9 mouse cellular contexts compared by ENCODE assay signal in the genomic region with DNA sequence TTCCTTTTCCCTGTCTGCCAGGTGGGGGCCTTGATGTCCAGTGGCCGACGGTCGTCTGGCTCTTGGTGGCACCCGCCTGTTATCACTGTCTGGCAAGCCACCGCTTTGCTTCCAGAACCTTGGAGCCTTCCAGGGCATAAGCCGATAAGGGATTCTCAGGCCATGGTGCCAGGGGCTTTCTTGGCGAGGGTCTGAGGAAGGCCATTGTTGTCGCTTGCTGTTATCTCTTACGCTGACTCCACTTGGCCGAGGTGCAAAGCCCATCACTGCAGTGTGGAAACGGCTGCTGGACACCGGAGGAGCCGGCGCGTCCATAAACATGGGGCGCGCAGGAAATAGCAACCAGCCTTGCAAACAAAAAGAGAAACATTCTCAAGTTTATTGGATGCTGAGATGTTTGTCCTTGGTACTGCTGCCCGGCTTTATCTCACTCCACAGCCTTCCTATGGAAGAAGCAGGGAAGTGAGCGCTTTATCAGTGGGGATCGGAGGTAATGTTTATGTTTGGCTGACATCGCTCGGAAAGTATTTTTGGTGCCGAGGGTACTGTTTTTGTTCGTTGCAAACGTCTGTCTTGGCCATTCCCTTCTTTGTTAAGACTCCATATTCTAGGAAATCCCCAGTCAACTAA. TPM values are rescaled to one million over a fixed set of nuclear protein-coding genes. Genes with fewer than 3 reads are reported as not detected.
DNase-seq lines count a peak whose midpoint lies in the region; ATAC-seq and TF ChIP-seq lines count a peak whose summit lies in the region.
"Had no signal": no experiment of that assay in that cellular context is flagged by ENCODE, and none has a peak within 500 bp of the region (broad histone marks: within the 10 kb centered on the region; RNA-seq: fewer than 3 reads in every experiment).

No protein-coding gene starts in this region.

- H3K9ac ChIP-seq in liver, postnatal 0 days (replicated peaks) = no peak overlapping the region
- no peak overlapping the region for H3K9ac ChIP-seq in stomach, postnatal 0 days (ENCODE audit: low read length)

- H3K36me3 ChIP-seq in liver, postnatal 0 days (replicated peaks; ENCODE audit: insufficient read depth, low read length) = no peaks in the 10 kb centered on the region
- H3K36me3 ChIP-seq in stomach, postnatal 0 days (ENCODE audit: control insufficient read depth, insufficient read depth, low read length) = no peaks in the 10 kb centered on the region
- no peaks in the 10 kb centered on the region for H3K36me3 ChIP-seq in midbrain, embryonic 10.5 days

- peak overlapping the region; percentile 24 for H3K4me3 ChIP-seq in liver, postnatal 0 days (ENCODE audit: low read depth, low read length)
- H3K4me3 ChIP-seq in stomach, postnatal 0 days (ENCODE audit: low read depth, low read length) = no peak overlapping the region
- H3K4me3 ChIP-seq in midbrain, embryonic 10.5 days = no peak overlapping the region

- no peak overlapping the region for H3K27ac ChIP-seq in liver, postnatal 0 days (ENCODE audit: low read depth)
- no peak overlapping the region for H3K27ac ChIP-seq in stomach, postnatal 0 days (replicated peaks)
- H3K27ac ChIP-seq in midbrain, embryonic 10.5 days (replicated peaks) = no peak overlapping the region

- peaks cover 7% of the 10 kb centered on the region; the same call in 1 of the 2 replicates for H3K27me3 ChIP-seq in liver, postnatal 0 days (ENCODE audit: insufficient read depth, low read length)
- H3K27me3 ChIP-seq in stomach, postnatal 0 days (ENCODE audit: control insufficient read depth, insufficient read depth, low read length) = no peaks in the 10 kb centered on the region
- no peaks in the 10 kb centered on the region for H3K27me3 ChIP-seq in midbrain, embryonic 10.5 days (ENCODE audit: low read depth, poor library complexity, severe bottlenecking)
- H3K27me3 ChIP-seq: Patski had no signal

- H3K4me1 ChIP-seq in liver, postnatal 0 days (ENCODE audit: insufficient read depth) = peaks cover 4% of the 10 kb centered on the region
- no peaks in the 10 kb centered on the region for H3K4me1 ChIP-seq in stomach, postnatal 0 days (replicated peaks; ENCODE audit: control insufficient read depth, insufficient read depth)
- H3K4me1 ChIP-seq in midbrain, embryonic 10.5 days = no peaks in the 10 kb centered on the region

- ATAC-seq in liver, postnatal 0 days = peak; percentile 30; the same call in 1 of the 2 replicates
- no peak for ATAC-seq in stomach, postnatal 0 days (ENCODE audit: low FRiP score, low TSS enrichment)
- ATAC-seq: Patski had no signal

- peak overlapping the region; percentile 59 for H3K4me2 ChIP-seq in liver, postnatal 0 days (ENCODE audit: low read depth, low read length)
- 0 out of 2 replicates have a peak overlapping the region, but pooled peaks have one; percentile 2 for H3K4me2 ChIP-seq in stomach, postnatal 0 days (replicated peaks; ENCODE audit: low read depth)

- TF ChIP-seq CTCF in liver, postnatal 0 days (IDR thresholded peaks at IDR 0.05; ENCODE audit: low read depth) = no peak
- TF ChIP-seq CTCF in stomach, postnatal 0 days (IDR thresholded peaks at IDR 0.05; ENCODE audit: low read depth) = no peak

- peak; percentile 21 for DNase-seq in adrenal gland, adult 2 months
- DNase-seq in adrenal gland, postnatal 4 days (ENCODE audit: low spot score in 2 of 2) = no peak
- DNase-seq in testis, postnatal 14 days (ENCODE audit: low spot score) = peak; percentile 22
- no peak for DNase-seq in testis, postnatal 10 days (ENCODE audit: low spot score)
- peak; percentile 19 for DNase-seq in liver, postnatal 0 days
- DNase-seq in stomach, postnatal 0 days (ENCODE audit: low spot score) = no peak
- no peak for DNase-seq in urinary bladder, postnatal 14 days (ENCODE audit: low spot score)
- DNase-seq in midbrain, embryonic 10.5 days (ENCODE audit: low spot score) = no peak

- no peak for TF ChIP-seq EP300 in liver, postnatal 0 days (IDR thresholded peaks at IDR 0.05; ENCODE audit: low read depth)
- TF ChIP-seq EP300 in stomach, postnatal 0 days (optimal IDR thresholded peaks at IDR 0.05) = no peak

- H3K9me3 ChIP-seq in liver, postnatal 0 days (ENCODE audit: low read length) = no peaks in the 10 kb centered on the region
- H3K9me3 ChIP-seq in stomach, postnatal 0 days (ENCODE audit: control insufficient read depth, low read length) = no peaks in the 10 kb centered on the region
- no peaks in the 10 kb centered on the region for H3K9me3 ChIP-seq in midbrain, embryonic 10.5 days (replicated peaks)

- 20% methylated on average over 25 of the region's 25 CpGs for WGBS in liver, postnatal 0 days (ENCODE audit: insufficient replicate concordance)
- 62% methylated on average over 25 of the region's 25 CpGs for WGBS in stomach, postnatal 0 days
- 87% methylated on average over 25 of the region's 25 CpGs for WGBS in midbrain, embryonic 10.5 days

RNA-seq across cellular contexts. Expression of gene Txndc5, which starts 51.5 kb away (rescaled TPM):
- 100 to 1,000 TPM; 150 to 169 TPM for total RNA-seq in adrenal gland, adult 2 months (2021)
- 299 and 338 TPM in 2 replicates for polyA plus RNA-seq in adrenal gland, adult 2 months (2012; rRNA removed)
- 100 to 1,000 TPM; 237 to 251 TPM for total RNA-seq in adrenal gland, postnatal 4 days (2021)
- polyA plus RNA-seq in liver, postnatal 0 days (2015; fragmentation: Nextera tagmentation; extraction: Ambion mirVana) = 80.6 and 87.0 TPM in 2 replicates
- polyA plus RNA-seq in stomach, postnatal 0 days (2015; fragmentation: Nextera tagmentation; extraction: Ambion mirVana) = 181 and 183 TPM in 2 replicates
- 131 and 155 TPM in 2 replicates for polyA plus RNA-seq in midbrain, embryonic 10.5 days (2016; fragmentation: Nextera tagmentation; extraction: Ambion mirVana)

RNA-seq across cellular contexts. Expression of gene Bloc1s5, which starts 54.8 kb away (rescaled TPM):
- 10 to 100 TPM; 18.3 to 25.2 TPM for total RNA-seq in adrenal gland, adult 2 months (2021)
- 5.3 and 5.9 TPM in 2 replicates for polyA plus RNA-seq in adrenal gland, adult 2 months (2012; rRNA removed)
- 10 to 100 TPM; 22.3 to 23.9 TPM for total RNA-seq in adrenal gland, postnatal 4 days (2021)
- polyA plus RNA-seq in liver, postnatal 0 days (2015; fragmentation: Nextera tagmentation; extraction: Ambion mirVana) = 13.9 and 16.0 TPM in 2 replicates
- 12.2 and 12.5 TPM in 2 replicates for polyA plus RNA-seq in stomach, postnatal 0 days (2015; fragmentation: Nextera tagmentation; extraction: Ambion mirVana)
- 26.7 and 27.8 TPM in 2 replicates for polyA plus RNA-seq in midbrain, embryonic 10.5 days (2016; fragmentation: Nextera tagmentation; extraction: Ambion mirVana)

Comparison
In these comparisons a context has a peak if more than half of its experiments do, and no peak if none do; other contexts are left out.
1. DNase-seq: peak in adrenal gland, adult 2 months (single experiment), testis, postnatal 14 days (single experiment) and liver, postnatal 0 days (single experiment); none in adrenal gland, postnatal 4 days (0 of 2), testis, postnatal 10 days (single experiment), stomach, postnatal 0 days (single experiment), urinary bladder, postnatal 14 days (single experiment) and midbrain, embryonic 10.5 days (single experiment).